Mouse (Mus musculus) layer of hippocampus, adult 9-11 months (tissue): ENCODE measurements around the gene Cfdp1.

Experiments
- DNase-seq: peaks from one replicate; pipeline ENCODE4 v3.0.0; 2022

The Cfdp1 gene

DNA sequence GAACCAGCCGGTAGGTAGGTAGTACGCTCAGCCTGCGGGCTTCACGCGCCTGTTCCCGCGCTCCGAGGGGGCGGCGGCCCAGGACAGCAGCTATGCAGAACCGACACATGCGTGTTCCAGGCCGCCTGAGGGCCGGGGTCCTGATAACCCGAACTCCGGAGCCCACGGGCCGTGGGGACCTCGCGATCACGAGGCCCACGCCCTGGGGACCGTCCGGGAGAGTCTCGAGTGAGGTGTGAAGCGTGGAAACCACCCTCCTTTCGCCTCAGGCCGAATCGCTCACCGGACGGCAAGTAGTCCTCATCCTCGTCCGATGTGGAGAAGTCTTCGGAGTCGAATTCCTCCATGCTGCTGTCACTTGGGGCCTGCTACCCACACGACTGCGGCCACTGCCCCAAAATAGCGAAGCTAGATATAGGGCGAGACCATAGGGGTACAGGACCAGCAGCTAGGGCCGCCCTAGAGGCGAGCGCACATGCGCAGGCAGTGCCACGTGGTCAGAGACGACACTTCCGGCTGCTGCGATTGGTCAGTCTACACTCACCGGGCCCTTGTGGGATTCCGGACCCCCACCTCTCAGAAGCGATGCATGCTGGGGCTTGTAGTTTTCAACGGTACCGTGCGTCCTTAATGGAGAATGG lies at the start of gene Cfdp1:
Gene Cfdp1 (minus strand): TSS at position 431 of the 641 bp plus-strand sequence.
- peak; percentile 97 for DNase-seq

DNA sequence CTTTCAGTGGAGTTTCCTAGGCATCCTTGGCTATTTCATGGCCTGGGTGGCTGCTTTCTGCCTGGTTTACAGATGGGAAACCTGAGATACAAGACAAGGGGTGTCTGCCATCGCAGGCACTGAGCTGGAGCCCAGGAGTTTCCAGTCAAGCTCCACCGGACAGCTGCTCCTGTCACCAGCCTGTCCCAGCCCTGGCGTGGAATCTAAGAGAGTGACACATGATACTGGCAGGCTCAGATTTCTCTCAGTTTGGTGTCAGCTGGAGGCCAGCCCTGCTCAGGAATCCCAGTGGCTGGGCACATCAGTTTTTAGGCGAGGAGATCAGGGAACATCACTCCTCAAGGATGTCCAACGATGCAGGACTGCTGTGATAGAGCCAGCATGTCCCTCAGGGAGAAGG lies 48.0 kb upstream of the Cfdp1 start:
- no peak for DNase-seq

DNA sequence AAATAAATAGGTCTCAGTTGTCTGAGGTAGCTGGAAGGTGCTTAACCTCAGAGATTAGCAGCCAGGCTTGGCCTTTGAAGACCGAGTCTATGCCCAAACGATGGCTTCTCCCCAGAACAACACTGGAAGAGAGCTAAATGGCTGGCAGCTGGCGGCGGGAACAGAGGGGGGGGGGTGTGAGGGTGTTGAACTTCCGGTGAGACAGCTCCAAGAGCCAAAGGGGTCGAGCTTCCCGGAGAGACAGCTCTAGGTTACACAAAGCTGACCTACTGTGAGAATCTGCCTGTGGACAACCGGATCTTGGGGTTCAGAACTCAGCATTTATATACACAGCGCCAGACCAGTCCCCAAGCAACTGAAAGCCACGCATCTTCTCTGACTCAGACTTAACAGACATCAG lies 44.5 kb upstream of the Cfdp1 start:
- no peak for DNase-seq

DNA sequence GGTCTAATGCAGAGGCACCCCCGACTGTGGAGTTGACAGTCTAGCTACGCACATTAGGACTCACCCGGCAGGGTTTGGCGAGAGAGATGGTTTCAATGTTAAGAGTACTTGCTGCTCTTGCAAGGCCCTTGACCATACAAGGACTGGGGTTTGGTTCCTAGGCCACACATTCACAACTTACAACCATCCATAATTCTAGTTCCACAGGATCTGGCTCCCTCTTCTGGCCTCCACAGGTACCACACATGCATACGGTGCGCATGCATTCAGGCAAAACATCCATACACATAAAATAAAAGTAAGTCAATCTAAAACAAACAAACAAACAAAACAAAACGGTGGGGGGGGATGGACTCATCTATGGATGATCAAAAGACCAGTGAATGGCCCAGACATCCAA lies 40.9 kb upstream of the Cfdp1 start:
- no peak for DNase-seq

DNA sequence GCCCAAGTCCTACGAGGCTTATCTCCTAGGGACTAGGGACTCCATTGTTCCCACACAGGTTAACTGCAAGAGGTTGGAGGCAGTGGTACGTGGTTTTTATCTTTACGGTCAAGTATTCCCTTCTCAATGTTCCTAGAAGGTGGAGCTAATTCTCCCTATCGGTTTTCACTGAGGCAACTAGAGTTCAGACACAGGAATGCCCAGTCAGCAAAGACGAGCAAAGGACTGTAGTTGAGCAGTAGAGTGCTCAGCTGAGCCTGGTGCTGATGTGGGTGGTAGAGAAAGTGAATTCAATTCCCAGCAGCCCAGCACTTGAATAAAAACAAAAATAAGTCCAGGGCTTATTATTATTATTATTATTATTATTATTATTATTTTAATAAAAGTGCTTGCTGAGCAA lies 38.5 kb upstream of the Cfdp1 start:
- DNase-seq: no peak

DNA sequence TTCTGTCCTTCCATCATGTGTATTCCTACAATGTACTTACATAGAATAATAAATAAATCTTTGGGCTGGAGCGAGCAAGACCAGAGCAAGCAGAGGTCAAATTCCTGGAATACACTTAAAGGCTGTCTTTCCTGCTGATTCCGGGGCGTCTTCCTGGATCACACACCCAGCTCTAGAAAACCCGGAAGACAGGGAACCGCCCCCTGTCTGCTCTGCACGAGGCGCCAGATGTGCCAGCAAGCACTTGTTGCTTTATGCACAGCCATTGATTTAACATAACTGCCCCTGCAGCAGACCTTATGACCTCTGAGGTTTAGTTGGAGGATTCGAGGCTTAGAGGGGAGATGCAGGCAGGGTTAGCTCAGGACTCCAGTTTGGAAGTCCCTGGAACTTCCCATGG lies 37.9 kb upstream of the Cfdp1 start:
- DNase-seq: no peak

DNA sequence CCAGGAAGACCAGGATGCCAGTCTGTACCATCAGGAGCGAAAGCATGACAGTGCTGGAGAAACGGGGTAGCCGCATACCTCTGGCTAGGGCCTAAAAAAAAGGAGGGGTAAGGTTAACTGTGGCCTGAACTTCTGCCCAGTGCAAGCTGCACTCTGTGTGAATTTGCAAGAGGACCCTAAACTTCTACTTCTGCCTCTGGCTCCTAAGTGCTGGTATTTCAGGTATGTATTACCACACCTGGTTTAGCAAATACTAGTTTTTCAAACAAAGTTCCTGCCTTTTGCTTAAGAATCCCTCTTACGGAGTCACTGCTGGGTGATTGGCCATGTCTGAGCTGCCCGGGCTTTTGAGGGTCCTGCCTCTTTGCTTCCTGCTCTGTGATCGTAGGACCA lies 36.8 kb upstream of the Cfdp1 start:
- DNase-seq: no peak

DNA sequence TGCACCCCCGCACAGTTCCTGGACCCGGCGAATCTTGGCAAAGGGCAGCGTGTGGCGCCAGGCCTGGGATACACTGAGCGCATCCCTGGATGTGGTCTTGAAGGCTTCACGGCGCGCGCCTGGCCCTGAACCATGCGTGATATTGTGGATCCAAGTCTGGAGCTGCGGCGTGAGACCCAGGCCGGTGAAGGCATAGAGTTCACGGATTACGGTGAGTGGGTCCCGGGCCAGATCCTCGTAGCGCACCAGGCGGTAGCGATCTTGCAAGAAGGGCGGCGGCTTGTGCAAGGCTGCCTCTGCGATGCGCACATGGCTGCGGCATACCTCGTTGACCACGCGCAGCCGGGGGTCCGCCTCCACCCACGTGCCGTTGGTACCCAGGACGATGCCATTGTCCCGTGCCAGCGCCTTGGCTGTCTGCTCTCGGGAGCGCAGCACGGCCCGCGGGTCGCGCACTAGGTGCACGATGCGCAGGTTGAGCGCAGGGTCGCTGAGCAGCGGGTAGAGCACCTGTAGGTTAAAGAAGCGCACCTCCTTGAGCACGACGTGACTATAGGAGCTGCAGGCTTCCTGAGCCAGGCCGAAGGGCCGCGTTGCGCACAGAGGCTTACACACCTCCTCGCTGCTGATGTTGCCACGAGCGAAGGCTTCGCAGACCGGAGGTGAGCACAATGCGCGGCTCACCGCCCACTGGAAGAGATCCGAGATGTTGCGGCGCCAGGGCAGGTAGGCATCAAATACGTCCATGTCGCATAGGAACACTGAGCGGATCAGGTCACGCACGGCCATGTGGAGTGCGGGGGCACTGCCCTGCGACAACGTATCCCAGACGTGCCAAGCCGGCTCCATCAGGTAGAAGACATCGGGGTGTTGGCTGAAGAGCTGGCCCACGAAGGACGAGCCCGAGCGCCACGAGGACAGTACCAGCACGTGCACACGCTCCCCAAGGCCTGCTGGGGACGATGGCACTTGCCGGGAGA lies 36.1 kb upstream of the Cfdp1 start:
- DNase-seq: no peak

DNA sequence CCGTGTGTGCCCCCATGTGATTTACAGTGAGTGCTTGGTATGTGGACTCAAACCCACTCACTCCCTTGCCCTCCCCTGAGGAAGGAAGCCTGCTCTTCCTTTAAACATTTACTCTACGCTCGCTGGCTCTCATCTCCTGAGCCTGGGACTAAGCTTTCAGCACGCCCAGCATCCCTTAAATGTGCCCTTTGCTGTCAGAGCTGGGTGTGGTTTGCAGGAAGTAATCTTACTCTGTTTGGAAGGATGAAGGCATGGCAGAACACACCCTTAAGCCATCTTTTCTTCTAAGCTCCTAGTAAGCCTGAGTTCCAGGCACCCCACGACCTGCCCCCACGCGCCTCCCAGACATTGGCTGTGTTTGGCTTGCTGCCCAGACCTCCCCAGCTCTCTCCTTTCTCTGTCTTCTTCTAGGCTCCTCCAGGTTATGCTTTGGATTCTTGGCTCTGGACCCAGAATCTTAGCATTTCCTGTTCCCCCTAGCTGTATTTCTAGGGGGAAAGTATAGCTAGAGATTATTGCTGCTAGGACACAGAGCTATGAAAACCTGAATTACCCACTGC lies 34.1 kb upstream of the Cfdp1 start:
- no peak for DNase-seq

DNA sequence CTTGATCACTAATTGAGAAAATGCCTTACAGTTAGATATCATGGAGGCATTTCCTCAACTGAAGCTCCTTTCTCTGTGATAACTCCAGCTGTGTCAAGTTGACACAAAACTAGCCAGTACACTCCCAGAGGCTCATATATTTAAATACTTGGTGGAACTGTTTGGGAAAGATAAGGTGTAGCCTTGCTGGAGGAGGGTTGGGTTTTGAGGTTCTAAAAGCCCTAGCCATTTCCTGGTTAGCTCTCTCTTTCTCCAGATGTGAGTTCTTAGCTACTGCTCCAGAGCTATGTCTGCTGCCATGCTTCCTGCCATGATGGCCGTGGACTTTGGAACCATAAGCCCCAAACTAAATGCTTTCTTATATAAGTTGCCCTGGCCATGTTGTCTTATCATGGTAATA lies 33.4 kb upstream of the Cfdp1 start:
- no peak for DNase-seq

DNA sequence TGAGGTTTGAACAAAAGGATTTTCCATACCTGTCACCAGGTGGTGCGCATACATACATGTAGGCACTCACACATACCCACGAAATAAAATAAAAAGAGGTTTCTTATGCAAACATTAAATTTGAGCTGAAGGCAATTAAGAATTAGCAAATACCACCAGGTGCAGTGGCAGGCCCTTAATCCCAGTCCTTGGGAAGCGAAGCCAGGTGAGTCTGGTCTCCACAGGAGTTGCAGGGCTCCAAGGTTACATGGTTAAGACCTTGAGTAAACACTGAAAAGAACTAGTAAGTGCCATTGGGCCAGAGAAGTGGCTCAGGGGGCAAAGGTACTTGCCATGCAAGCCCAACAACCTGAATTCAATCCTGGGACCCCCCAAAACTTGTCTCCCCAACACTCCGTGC lies 29.5 kb upstream of the Cfdp1 start:
- no peak for DNase-seq

DNA sequence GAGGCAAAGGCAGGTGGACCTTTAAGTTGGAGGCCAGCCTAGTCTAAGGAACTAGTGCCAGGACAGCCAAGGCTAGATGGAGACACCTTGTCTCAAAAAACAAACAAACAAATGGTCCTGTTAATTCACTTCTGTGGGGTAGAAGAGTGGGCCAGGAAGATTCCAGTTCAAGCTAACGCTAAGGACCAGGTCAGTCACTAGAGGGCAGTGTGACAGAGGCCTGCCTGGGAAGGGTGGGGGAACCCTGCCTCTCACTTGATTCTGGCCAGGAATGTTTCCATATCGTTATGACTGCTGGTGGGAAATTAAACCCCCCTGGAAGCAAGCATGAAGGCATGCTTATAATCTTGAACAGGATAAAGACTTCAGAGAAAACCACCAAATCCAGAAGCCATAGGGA lies 27.5 kb upstream of the Cfdp1 start:
- DNase-seq: no peak

DNA sequence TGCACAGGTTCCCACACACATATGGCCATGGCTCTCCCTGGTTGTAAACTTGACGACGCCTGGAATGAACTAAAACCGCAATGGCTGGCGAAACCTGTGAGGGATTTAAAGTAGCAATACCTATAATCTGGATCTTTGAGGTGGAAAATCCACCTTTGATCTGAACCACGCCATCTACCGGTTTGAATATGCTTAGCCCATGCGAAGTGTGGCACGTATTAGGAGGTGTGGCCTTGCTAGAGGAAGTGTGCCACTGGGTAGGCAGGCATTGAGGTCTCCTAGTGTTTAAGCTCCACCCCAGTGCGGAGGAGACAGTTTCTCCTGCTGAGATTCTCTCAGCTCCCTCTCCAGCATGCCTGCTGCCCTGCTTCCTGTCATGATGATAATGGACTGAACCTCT lies 23.6 kb upstream of the Cfdp1 start:
- no peak for DNase-seq

DNA sequence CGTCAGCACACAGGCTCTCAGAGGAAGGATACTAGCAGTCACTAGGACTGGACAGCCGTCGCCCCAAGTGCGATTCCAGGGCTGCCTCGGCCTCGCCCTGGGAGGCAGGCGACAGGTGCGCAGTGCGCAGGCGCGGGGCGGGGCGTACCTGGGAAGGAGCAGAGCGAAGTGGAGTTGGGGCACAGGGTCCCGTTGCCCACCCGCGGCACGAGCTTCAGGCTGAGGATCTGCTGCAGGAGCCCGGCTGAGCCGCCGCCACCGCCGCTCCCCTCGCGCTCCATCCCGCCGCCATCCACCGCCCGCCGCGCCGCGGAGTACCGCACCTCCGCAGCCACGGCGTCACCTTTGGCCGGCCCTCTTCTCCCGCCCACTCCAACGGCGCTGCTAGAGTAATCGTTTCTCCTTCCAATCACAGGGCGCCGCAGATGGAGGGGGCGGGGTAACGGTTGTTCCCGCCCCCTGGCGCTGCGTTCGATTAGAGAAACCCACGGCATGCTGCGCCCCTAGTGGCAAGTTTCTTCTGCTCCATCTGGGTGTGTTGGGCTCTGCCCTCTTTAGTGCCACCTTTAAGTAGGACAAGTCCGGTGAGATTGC lies 22.4 kb upstream of the Cfdp1 start, which contains the start of gene Tmem170:
Gene Tmem170 (minus strand): TSS at position 396 of the 594 bp plus-strand sequence.
- peak; percentile 98 for DNase-seq

DNA sequence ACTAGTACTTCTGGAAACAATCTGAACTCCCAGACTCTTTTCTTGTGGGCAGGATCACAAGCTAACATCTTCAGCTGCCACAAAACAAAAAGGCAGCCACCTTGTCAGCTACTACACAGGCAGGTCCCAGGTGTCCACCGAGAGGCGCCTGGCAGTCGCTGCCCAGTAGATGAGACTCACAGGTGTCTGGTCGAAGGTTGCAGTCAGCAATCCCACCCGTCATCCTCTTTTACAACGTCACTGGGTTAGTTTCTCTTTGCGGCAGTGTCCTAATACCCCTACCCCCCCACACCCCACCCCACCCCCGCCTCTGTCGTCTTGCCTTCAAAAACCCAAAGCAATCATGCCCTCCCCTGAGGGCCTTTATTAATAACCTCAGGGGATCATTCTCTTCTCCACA lies 21.7 kb upstream of the Cfdp1 start:
- no peak for DNase-seq

DNA sequence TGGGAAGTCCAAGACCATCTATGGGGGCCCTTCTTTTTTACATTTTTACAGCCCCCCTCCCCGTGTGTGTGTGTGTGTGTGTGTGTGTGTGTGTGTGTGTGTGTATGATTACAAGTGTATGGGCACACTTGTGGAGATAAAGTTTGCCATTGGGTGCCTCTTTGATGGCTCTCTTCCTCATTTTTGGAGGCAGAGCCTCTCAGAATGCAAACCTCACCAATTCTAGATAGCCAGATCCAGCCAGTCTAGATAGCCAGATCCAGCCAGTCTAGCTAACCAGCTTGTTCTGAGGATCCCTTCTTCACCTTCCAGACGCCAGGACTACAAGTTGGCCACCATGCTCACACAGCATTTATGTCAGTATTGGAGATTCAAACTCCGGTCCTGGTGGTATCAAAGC lies 17.2 kb upstream of the Cfdp1 start:
- DNase-seq: no peak

DNA sequence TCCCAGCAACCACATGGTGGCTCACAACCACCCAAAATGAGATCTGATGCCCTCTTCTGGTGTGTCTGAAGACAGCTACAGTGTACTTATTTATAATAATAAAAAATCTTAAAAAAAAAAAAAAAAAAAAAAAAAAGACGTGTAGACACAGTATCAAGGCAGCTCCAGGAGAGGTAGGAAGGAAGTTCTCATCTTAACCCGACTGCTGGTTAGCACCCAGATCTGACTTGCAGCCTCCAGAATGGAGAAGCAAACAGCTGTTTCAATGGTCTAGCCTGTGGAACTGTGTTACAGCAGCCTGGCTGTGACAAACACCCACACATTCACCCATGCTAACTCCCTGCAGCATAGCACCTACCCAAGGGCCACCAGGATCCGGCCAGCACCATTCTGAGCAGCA lies 16.3 kb upstream of the Cfdp1 start:
- DNase-seq: no peak

DNA sequence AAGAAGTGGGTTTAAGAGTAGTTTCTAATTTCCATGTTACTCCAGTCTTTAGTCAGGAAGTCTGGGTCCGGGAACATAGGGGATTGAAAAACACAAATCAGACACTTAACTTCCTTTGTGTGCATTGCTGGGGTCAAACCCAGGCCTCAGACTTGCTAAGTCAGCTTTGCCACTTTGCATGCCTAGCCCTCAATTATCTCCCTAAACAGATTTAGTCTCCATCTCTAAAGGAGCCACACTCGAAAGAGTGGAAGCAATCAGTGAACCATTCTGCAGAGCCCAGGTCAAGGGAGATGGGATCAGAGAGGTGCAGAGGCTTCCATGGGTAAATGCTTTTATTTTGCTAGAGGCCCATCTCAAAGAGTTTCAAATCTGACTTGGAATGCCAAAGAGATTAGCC lies 14.6 kb upstream of the Cfdp1 start:
- DNase-seq: no peak

DNA sequence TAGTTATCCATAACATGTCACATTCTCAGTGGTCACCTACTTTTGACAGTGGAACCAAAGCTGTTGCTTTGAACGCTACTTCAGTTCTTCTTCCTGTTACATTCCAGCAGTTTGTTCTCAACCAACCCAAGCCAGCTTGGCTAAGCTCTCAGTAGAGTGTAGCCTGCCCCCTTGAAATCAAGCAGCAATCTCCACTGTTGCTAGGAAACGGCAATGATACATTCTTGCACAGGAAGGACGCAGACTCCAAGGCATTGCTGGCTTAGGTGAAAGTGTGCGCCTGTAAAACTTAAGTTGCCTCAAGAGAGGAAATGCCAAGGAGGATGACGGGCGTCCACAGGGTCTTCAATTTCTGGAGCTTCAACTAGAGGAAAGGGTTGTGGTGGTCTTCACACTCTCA lies 11.8 kb upstream of the Cfdp1 start:
- no peak for DNase-seq

DNA sequence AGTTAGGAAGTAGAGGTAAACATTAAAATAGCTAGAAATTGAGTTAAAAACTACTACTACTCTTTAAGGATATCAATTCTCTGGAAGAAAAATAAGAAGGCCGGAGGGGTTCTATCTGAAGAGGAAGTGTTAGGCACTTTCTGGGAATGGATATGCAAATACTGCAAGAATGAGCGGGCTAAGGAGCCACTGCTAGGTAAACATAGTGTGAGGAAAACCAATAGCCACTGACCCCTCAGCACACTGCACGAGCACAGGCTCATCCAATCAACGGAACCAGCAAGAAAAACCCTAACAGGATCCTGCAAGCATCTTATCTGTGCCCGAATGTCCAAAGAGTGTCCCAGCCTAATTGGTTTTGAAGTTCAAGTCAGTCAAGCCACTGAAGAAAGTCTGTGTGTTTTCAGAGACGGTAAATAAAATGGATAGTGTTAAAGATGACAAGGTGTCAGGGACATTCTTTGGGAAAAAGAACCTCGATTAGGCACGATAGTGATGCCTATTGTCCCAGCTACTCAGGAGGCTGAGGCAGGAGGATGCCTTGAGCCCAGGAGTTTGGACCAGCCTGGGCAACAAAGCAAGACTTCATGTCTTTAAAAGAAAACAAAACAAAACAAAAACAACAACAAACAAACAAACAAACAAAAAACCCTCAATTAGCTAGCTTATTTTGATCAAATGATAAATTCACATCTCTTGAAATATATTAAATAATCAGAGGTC lies 11.2 kb upstream of the Cfdp1 start:
- DNase-seq: no peak

DNA sequence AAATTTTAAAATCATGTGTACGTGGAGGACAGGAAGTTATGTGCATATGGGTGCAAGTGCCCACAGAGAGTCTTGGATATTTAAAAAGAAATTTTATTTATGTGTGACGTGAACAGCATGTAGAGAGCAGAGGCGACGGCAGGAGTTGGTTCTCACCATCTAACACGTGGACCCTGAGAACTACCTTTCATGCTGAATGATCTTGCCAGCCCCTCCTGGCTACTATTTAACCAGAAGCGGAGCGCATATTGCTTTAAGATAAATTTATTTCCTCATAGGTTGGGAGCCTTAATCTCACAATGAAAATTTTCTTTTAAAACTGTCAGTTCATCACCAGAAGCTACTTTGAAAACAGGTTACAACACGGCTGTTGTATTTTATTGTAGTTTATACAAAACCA lies 10.6 kb upstream of the Cfdp1 start:
- DNase-seq: no peak

DNA sequence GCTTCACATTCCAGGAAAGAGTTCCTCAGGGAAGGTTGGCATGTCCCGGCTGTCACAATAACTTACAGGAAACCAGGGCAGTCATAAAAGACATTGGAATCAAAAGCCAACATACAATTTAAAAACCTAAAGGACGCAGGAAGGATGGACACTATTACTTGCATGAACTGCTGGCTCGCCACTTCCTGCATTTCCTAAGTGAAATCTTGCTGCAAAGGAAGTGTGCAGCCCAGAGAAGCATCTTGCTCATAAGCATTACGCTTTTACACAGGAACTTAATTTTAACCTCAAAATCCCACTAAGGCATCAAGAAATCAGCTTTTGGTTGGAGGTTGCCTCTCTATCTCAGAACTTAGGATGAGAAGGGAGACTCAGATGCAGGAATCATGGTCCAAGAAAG lies 9.2 kb upstream of the Cfdp1 start:
- DNase-seq: no peak

DNA sequence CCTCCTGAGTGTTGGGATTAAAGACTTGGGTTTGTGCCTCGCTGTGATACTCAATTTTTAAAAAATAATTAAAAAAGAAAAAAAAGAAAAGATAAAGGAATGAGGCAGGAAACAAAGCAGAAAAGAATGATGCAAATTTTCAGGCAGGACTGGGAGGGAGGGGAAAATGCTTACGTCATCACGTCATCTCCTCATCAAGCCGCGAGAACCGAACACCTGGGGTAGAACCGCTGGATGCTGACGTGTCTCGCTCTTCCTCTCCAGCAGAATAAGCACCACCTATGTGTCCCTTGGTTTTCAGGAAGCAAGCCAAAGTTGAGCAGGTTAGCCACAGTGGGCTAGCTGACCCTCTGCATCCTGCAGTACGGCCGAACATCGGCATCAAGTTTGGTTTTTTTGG lies 1.9 kb upstream of the Cfdp1 start:
- no peak for DNase-seq
